Mouse (Mus musculus) kidney, postnatal 25 days (tissue): ENCODE measurements around the gene Olfr10.
"Not testable (repeated sequence)": the region's sequence is repeated elsewhere in the genome, so short reads cannot be mapped to it uniquely, and the experiment has no call there.

ENCODE experiments used
- DNase-seq, 2 experiments: peaks; one replicate each; pipeline ENCODE4 v3.0.0; 2021; ENCODE audit warnings: mixed read lengths in 2 of 2

Gene Olfr10

GRCm38 (mm10) chr11:49304441-49304840 lies at the start of gene Olfr10:
Olfr10 (plus strand) TSS chr11:49304741.
- DNase-seq = no peak

GRCm38 (mm10) chr11:49259296-49259695 lies 45.2 kb upstream of the Olfr10 start:
- no peak for DNase-seq

DNA sequence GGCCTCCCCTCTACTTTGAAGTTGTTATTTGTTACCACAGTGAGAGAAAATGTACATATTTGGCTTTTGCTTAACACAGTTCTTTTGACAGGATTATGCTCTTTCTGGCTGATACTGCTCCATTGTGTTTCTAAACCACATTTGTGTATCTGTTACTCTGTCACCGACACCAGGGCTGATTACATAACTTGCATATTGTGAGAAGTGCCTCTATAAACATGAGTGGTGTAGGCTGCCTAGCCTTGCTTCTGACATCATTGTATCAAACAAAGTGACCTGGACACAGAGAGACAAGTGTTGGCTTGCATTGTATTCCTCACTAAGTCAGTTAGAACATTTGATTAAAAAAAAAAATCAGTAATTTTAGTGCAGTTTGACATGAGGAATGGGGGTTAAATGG lies 44.7 kb upstream of the Olfr10 start:
- no peak for DNase-seq

DNA sequence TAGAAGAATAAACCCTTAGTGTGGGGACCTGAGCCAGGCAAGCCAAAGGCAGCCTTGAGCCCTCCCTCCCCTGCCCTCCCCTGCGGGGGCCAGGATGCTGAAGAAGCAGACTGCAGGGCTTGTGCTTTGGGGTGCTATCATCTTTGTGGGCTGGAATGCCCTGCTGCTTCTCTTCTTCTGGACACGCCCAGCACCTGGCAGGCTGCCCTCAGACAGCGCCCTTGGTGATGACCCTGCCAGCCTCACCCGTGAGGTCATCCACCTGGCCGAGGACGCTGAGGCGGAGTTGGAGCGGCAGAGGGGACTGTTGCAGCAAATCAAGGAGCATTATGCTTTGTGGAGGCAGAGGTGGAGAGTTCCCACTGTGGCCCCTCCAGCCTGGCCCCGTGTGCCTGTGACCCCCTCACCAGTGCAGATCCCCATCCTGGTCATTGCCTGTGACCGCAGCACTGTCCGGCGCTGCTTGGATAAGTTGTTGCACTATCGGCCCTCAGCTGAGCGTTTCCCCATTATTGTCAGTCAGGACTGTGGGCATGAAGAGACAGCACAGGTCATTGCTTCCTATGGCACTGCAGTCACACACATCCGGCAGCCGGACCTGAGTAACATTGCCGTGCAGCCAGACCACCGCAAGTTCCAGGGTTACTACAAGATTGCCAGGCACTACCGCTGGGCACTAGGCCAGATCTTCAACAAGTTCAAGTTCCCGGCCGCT lies 43.8 kb upstream of the Olfr10 start:
- DNase-seq = peak; percentile 92 to 95

- peak; percentile 78 to 91 for DNase-seq
Observed at GRCm38 (mm10) chr11:49261313-49261855, 43.2 kb upstream of the Olfr10 start.

DNA sequence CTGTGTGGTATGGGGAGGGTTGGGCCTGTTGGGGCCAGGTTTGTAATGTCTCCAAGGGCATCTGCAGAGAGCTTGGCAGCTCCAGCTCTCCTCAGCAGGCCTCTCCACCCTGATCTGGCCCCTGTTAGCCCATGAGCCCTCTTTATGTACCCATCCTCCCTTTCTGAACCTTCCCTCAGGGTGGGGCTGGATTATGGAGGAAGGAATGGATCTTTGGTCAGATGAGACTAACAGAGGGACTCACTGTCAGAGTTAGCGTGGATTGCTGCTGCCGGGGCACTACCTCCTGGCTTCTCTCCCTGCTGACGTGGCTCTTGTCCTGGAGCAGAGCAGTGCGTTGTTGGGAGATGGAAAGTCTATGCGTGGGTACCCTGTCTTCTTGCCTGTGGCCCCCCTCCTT lies 42.3 kb upstream of the Olfr10 start:
- peak in 1 of 2 experiments; percentile 64 for DNase-seq

- no peak for DNase-seq
Observed at GRCm38 (mm10) chr11:49263149-49263548, 41.4 kb upstream of the Olfr10 start.

- no peak for DNase-seq
Observed at GRCm38 (mm10) chr11:49264081-49264480, 40.5 kb upstream of the Olfr10 start.

DNA sequence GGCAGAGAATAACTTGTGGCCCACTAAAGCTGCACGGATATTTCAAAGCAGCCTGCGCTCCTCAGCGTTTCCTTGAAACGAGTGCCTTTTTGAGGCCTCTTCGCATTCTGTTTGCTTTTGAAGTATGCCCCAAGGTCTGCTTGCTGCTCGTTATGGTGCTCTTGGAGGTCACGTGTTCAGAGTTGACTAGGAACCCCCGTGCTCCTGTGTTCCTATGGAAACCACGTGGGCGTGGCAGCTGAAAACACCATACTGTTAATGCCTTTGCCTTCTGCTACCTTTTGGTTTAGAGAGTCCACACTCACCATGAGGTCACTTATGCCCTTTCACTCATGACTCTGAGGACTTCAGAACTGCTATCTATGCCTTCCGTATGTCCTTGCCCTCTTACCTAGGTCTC lies 39.9 kb upstream of the Olfr10 start:
- no peak for DNase-seq

DNA sequence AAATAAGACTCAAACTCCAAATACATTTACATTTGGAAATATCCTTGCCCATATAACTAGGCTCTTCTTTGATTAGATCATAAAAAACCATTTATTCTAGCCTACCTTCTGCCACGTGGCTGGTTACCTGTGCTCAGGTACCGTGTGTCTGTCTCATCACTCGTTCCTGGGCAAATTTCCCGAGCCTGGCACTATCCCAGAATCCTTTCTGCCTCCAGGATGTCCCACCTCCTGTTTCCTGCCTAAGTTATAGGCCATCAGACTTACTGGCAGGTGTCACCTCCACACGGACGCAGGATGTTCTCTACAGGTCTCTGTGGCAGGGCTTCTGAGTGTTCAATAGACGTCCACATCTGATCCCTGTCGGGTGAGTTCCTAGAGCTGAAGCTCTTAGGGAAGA lies 39.4 kb upstream of the Olfr10 start:
- DNase-seq = no peak

DNA sequence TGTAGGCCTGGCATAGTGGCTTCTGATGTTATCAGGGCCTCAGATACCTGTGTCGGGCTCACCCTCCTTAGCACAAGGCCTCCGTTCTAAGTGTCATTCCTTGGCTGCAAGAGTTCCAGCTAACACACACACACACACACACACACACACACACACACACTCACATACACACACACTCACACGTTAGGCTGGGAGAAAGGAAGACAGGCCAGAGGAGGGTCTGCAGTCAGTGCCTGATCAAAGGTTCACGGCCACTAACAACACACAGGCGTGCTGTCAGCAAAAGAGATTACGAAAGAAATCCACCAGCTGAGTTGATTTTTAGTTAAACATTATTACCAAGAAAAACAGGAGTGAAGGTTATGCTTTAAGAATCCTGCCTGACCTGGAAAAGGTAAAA lies 37.9 kb upstream of the Olfr10 start:
- peak; percentile 55 to 81 for DNase-seq

DNA sequence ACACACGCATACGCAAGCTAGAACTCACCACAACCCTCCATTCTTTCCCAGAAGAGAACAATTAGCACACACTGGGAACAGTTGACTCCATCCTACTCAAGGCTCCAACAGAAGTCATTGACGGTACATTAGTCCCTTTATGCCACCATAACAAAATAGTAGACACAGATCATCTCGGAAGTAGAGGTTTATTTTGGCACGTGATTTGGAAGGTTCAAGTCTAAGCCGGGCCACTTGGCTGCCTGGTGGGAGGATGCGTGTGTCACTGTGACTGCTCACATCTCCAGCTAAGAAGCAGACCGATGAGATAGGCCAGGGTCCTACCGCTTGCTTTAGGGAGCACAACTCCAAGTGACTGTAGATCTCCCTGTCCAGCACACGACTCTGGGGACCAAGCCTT lies 37.2 kb upstream of the Olfr10 start:
- no peak for DNase-seq

DNA sequence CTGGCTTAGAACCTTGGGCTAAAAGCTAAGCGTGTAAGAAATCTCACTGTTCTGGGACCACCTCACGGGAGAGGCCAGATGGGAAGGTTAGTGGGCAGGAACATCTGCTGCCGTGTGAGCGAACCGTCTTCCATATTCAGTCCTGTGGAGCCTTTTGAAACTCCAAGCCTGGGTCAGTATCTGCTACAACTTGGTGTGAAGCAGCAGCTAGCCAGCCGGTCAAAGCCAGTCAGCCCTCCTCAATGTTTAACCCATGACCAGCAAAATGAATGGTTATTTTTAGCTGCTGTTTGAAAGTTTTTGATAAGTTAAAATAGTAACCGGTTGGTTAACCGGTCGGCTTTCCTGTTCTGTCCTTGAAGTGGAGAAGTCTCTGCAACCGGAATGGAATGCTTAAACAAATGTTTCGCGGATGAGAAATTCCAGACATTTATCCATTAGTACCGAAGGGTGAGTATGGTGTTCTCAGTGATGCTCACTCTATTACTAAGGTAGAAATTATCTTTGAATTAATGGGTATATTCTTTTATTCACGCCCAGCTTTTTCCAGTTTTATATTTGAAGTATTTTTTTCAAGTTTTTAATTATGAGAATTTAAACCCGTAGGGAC lies 36.5 kb upstream of the Olfr10 start:
- DNase-seq = peak; percentile 56 to 78

DNA sequence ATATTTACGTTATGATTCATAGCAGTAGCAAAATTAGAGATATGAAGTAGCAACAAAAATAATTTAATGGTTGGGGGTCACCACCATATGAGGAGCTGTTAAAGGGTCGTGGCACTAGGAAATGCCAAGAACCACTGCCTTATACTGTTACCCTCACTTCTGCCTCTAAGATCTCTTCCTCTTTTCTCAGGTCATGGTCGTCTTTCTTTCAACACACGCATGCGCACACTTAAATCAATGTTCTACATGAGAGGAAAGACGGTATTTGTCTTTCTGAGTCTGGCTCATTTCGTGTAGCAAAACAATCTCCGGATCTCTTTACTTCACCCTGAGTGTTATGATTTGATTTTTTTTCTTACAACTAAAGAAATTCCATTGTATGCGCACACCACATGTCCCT lies 34.8 kb upstream of the Olfr10 start:
- no peak for DNase-seq

- DNase-seq = no peak
Observed at GRCm38 (mm10) chr11:49270368-49270767, 34.2 kb upstream of the Olfr10 start.

GRCm38 (mm10) chr11:49271334-49271733 lies 33.2 kb upstream of the Olfr10 start:
- DNase-seq = peak in 1 of 2 experiments; percentile 45

DNA sequence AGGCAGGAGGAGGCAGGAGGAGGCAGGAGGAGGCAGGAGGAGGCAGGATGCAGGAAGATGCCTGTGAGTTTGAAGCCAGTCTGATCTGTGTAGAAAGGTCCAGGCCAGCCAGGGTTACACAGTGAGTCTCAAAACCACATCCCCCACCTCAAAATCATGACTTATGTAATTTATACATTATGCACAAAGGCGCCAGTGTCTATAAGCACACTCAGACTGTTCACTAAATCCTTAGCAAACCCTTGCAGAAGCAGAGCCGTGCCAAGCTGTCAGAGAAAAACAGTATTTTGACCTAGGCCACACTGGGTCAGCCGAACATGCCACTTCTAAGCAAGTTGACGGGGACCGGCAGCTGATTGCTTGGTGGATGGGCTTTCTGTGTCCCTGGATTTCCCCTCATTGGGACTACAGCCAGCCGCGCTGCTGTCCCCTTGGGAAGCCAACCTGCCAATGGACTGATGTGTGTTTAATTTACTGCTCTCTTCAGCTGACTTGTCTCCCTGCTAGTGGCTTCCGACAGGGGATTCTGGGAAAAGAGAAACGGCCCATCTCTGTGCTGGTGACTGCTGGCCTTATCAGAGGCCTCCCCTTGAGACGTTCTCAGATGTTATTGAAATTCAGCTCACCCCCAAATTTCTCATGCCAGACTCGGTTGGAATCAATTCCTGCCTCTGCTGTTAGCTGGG lies 30.6 kb upstream of the Olfr10 start:
- DNase-seq = no peak

GRCm38 (mm10) chr11:49278222-49278621 lies 26.3 kb upstream of the Olfr10 start, which contains the start of gene Olfr1393:
Olfr1393 (plus strand) TSS chr11:49278304.
- DNase-seq = no peak

- not testable (repeated sequence) for DNase-seq
Observed at GRCm38 (mm10) chr11:49284982-49285381, 19.6 kb upstream of the Olfr10 start, which contains the start of gene Olfr1392. Olfr1392 (plus strand) TSS chr11:49285282.

DNA sequence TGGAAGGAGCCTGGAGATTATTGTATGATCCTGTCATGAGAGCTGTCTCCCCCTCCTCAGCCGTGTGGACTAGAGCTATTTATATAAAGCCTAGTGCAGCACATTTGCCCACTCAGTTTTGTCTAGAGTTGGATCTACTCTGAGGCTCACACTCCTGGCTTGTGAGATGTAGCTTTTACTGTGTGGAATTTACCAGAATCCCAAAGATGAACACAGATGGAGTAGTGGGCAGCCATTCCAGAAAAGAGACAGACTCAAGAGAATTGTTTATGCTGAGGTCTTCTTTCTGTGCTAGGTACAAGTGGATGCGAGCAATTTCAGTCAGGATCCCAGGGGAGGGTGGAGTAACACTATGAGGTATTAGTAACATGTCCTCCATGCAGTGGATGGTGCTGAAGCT lies 17.3 kb upstream of the Olfr10 start:
- no peak for DNase-seq

DNA sequence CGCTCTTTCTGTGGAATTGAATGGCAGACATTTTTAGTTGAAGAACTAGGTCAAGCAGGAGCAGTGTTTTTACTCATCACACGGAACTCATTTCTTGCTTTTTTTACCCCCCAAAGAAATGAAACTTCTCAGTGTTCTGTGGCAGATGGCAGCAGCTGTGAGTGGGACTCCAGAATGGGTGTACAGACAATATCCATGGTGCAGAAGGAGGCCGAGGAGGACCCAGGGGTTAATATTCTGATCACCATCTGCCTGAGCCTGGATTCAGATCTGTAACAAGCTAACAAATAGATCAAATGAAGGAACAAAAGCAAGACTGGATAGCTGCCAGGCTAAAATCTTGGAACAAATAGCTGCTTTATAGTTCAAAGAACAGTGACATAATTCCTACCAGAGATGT lies 11.8 kb upstream of the Olfr10 start:
- no peak for DNase-seq

DNA sequence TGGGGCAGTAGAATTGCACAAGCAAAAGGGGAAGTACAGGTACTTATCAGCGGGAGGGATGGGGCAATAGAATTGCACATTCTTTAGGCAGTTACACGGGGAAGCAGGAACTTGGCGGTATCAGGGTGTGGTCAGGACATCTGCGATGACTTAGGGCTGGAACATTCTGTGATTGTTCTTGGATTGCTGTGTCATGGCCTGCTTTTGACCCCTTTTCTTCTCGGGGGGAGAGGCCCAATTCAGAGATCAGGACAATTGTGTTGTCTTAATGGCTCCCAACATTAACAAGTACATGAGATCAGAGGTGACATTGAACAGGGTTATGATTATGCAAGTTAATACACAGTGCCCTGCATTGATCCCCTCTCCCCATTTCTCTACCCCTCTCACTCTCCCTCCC lies 4.0 kb downstream of the Olfr10 start:
- DNase-seq = not testable (repeated sequence)

- DNase-seq = no peak
Observed at GRCm38 (mm10) chr11:49322442-49322841, 17.9 kb downstream of the Olfr10 start, which contains the start of gene Olfr1391. Olfr1391 (plus strand) TSS chr11:49322742.

DNA sequence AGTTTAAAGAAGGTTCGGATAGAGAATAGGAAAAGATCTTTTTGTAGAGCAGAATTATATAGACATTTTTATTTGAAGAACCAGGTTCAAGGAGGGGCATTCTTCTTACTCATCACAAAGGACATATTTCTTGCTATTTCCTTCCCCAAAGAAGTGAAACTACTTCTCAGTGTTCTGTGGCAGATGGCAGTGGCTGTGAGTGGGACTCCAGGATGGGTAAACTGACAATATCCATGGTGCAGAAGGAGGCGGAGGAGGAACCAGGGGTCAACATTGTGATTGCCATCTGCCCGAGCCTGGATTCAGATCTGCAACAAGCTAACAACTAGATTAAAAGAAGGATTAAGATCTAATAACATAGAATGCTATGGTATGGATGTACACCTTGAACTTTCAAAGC lies 22.2 kb downstream of the Olfr10 start:
- no peak for DNase-seq
